Mouse (Mus musculus): Measurements from ENCODE around the gene Apol10b. TPM values are rescaled to one million over a fixed set of nuclear protein-coding genes. Genes with fewer than 3 reads are reported as not detected.
"Not testable (repeated sequence)": the region's sequence is repeated elsewhere in the genome, so short reads cannot be mapped to it uniquely, and the experiment has no call there.

The Apol10b gene
- polyA plus RNA-seq, 1 experiment from 2014 or later, result not detected

- Histone ChIP-seq H3K36me3 (ENCODE audit: insufficient read depth) (no peaks in the 10 kb centered on the region), H3K27me3 (ENCODE audit: insufficient read depth, low read length) (no peaks in the 10 kb centered on the region), H3K9me3 (ENCODE audit: low read depth, low read length) (no peaks in the 10 kb centered on the region), H3K4me3 (ENCODE audit: low read depth, low read length) (no peak overlapping the region), H3K4me1 (ENCODE audit: insufficient read depth) (no peaks in the 10 kb centered on the region), H3K4me2 (no peak overlapping the region), H3K9ac (no peak overlapping the region), H3K27ac (ENCODE audit: low read depth) (no peak overlapping the region)
- ATAC-seq (ENCODE audit: insufficient read depth) (no peak), DNase-seq (no peak)
- TF ChIP-seq CTCF (IDR thresholded peaks at IDR 0.05; ENCODE audit: low read depth), result no peak
These were observed 32.7 kb downstream of the Apol10b start for GRCm38 (mm10) chr15:77563219-77563618.

- DNase-seq, result no peak
- H3K4me2 ChIP-seq, result no peak within 1 kb of the TSS
- H3K9me3 ChIP-seq (ENCODE audit: low read depth, low read length), result no peaks in the 10 kb centered on the region
- no peak within 1 kb of the TSS for H3K9ac ChIP-seq
- H3K27ac ChIP-seq (ENCODE audit: low read depth), result no peak within 1 kb of the TSS
- TF ChIP-seq CTCF (IDR thresholded peaks at IDR 0.05; ENCODE audit: low read depth), result no peak
- no peaks in the 10 kb centered on the region for H3K36me3 ChIP-seq (ENCODE audit: insufficient read depth)
- no peak for ATAC-seq (ENCODE audit: insufficient read depth)
- H3K4me3 ChIP-seq (ENCODE audit: low read depth, low read length), result no peak within 1 kb of the TSS
- H3K4me1 ChIP-seq (ENCODE audit: insufficient read depth), result no peaks in the 10 kb centered on the region
- no peaks in the 10 kb centered on the region for H3K27me3 ChIP-seq (ENCODE audit: insufficient read depth, low read length)
These were observed 34.1 kb downstream of the Apol10b start, which contains the start of gene 1700025B11Rik for GRCm38 (mm10) chr15:77561792-77562191. TSS of gene 1700025B11Rik (minus strand) at chr15:77561892.

- not testable (repeated sequence) for DNase-seq; H3K27me3 ChIP-seq (ENCODE audit: insufficient read depth, low read length); H3K4me2 ChIP-seq; H3K4me3 ChIP-seq (ENCODE audit: low read depth, low read length); H3K36me3 ChIP-seq (ENCODE audit: insufficient read depth); H3K9me3 ChIP-seq (ENCODE audit: low read depth, low read length); ATAC-seq (ENCODE audit: insufficient read depth); H3K9ac ChIP-seq; H3K27ac ChIP-seq (ENCODE audit: low read depth); H3K4me1 ChIP-seq (ENCODE audit: insufficient read depth)
- WGBS, result 28% methylated on average over 1 of the region's 1 CpGs
These were observed 56.7 kb downstream of the Apol10b start for GRCm38 (mm10) chr15:77539221-77539620.

Other genes starting within 250 kb of the Apol10b start
- gene Apol7a, start 197.0 kb downstream of the Apol10b start, polyA plus RNA-seq (2014; fragmentation: Nextera tagmentation; extraction: Ambion mirVana), result not detected in 2 replicates
- gene Apol9a, start 185.0 kb downstream of the Apol10b start, polyA plus RNA-seq (2014; fragmentation: Nextera tagmentation; extraction: Ambion mirVana), result not detected in 2 replicates
- gene Apol7b, start 148.6 kb downstream of the Apol10b start, polyA plus RNA-seq (2014; fragmentation: Nextera tagmentation; extraction: Ambion mirVana), result not detected in 2 replicates
- not detected in 2 replicates for gene Apol10a, start 119.1 kb downstream of the Apol10b start, polyA plus RNA-seq (2014; fragmentation: Nextera tagmentation; extraction: Ambion mirVana)
- not detected in 2 replicates for gene Apol11a, start 87.9 kb downstream of the Apol10b start, polyA plus RNA-seq (2014; fragmentation: Nextera tagmentation; extraction: Ambion mirVana)
- not detected in 2 replicates for gene Apol7c, start 62.8 kb downstream of the Apol10b start, polyA plus RNA-seq (2014; fragmentation: Nextera tagmentation; extraction: Ambion mirVana)
- gene 1700025B11Rik, start 34.2 kb downstream of the Apol10b start, polyA plus RNA-seq (2014; fragmentation: Nextera tagmentation; extraction: Ambion mirVana), result not detected in 2 replicates
- gene Gm36245, start 3.1 kb upstream of the Apol10b start, polyA plus RNA-seq (2014; fragmentation: Nextera tagmentation; extraction: Ambion mirVana), result not detected in 2 replicates
- gene Apol11b, start 47.2 kb upstream of the Apol10b start, polyA plus RNA-seq (2014; fragmentation: Nextera tagmentation; extraction: Ambion mirVana), result 0.09 TPM in 1 of 2 replicates, not detected in the other
- not detected in 2 replicates for gene Apol7e, start 102.7 kb upstream of the Apol10b start, polyA plus RNA-seq (2014; fragmentation: Nextera tagmentation; extraction: Ambion mirVana)
- not detected in 2 replicates for gene Apol9b, start 132.9 kb upstream of the Apol10b start, polyA plus RNA-seq (2014; fragmentation: Nextera tagmentation; extraction: Ambion mirVana)
- gene Apol8, start 160.9 kb upstream of the Apol10b start, polyA plus RNA-seq (2014; fragmentation: Nextera tagmentation; extraction: Ambion mirVana), result not detected in 2 replicates
- 86.6 and 87.5 TPM in 2 replicates for gene Myh9, start 246.1 kb upstream of the Apol10b start, polyA plus RNA-seq (2014; fragmentation: Nextera tagmentation; extraction: Ambion mirVana)

Data from lung, embryonic 14.5 days (tissue).